Mouse (Mus musculus) mesoderm, embryonic 11.5 days (tissue): ENCODE measurements around the gene Ttc19.
"Not testable (repeated sequence)": the region's sequence is repeated elsewhere in the genome, so short reads cannot be mapped to it uniquely, and the experiment has no call there.

ENCODE experiments used
- DNase-seq: peaks from one replicate; pipeline ENCODE4 v3.0.0-alpha.2; 2012; ENCODE audit warnings: low read depth, low spot score

Ttc19 gene

DNA sequence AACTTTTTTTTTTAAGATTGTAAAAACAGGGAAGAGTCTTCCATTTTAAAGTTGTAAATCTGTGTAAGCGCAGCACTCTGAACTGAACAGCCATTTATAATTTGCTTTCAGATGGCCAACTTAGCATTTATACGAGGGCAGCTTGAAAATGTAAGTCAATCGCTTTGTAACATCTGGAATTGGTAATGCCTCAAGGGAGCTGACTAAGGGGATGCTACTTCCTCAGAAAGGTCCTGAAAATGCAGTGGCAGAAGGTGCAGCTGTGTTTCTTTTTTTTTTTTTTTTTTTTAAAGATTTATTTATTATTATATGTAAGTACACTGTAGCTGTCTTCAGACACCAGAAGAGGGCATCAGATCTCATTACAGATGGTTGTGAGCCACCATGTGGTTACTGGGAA is 2.7 kb downstream of the Ttc19 start:
- not testable (repeated sequence) for DNase-seq

DNA sequence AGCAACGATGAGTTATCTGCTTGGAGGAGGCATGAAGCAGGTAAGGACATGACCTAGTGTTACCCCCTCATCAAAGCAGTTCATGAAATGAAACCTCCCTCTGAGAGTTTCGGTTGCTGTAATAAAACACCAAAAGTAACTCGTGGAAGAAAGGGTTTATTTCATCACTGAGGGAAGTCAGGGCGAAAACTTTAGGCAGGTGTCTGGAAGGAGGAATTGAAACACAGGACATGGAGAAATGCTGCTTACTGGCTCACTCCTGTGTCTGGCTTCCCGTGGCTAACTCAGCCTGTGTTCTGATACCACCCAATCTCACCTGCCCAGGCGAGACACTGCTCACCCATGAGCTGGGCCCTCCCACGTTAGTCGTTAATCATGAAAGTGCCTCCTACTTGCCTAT is 3.7 kb downstream of the Ttc19 start:
- no peak for DNase-seq

DNA sequence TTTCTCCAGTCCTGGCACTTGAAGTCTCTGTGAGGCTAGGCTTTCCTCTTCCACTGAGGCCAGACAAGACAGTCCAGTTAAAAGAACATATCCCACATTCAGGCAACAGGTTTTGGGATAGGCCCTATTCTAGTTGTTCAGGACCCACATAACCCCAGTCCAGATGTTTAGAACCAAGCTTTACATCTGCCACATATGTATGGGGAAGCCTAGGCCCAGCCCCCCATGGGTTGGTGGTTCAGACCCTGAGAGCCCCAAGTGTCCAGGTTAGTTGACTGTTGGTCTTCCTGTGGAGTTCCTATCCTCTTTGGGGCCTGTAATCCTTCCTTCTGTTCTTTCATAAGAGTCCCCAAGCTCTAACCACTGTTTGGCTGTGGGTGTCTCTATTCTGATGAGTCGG is 6.4 kb downstream of the Ttc19 start:
- no peak for DNase-seq

DNA sequence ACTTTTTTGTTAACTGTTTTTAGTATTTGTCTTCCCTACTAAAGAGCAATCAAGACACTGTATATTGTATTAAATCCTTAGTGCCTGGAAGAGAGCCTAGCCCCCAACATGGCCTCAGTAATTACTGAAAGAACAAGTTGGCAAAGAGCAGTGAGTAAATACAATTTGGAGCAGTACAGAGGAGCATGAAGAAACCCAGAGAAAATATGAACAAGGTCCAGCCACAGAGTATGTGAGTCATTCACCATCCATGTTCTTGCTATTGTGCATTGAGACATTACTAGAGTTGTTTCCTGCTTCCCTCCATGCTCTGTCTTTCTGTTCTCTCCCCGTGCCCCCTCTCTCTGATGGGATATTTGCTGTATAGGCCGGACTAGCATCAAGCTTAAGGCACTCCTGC is 12.8 kb downstream of the Ttc19 start:
- DNase-seq, result no peak

DNA sequence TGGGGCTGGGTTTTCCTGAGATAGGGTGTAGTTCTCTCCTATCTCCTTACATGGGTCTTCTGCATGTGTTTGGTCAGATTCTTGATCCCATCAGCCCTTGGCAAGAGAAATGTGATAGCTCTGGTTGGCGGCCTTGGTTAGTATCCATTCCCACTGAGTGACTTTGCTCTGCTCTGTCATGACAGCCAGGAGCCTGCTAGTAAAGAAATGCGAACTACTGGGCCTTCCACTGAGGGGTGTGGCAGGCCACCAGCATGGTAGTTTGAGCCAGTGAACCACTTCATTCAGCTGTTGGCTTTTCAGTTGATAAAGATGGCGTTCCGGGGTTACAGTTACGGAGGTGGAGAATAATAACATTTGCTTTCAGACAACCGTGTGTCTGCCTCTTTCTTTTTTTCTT is 17.6 kb downstream of the Ttc19 start:
- DNase-seq, result no peak

DNA sequence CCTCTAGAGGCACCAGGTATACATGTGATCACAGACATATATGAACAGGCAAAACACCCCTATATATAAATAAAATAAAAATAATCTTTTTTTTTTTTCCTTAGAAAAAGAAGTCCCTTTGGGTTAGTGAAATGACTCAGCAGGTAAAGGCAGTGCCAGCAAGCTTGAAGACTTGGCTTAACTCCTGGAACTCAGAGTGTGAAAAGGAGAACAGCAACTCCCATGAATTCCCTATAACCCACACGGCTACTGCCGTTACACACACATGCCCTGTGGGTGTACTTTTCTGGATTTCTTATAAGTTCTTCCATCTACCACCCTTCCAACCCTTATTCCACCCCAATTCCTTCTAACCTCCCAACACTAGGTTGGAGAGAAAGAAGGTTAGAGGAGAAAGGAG is 24.6 kb downstream of the Ttc19 start:
- no peak for DNase-seq

DNA sequence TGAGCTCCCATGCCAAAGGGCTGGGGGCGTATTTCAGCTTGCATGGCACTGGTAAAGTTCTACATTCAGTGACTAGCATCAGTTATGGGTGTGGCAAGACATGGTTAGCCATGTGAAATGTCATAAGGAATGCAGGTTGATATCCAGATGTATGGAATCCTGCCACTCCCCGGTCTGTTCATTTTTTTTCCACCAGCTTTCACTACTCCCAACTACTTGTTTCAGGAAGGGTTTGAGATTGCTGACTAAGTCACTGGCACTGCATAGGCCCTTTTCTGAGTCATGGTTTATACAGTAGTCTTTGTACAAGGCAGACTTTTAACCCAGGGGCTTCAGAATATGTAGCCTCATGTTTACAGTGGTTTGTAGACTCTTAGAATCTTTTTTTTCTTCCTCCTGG is 28.0 kb downstream of the Ttc19 start:
- no peak for DNase-seq

DNA sequence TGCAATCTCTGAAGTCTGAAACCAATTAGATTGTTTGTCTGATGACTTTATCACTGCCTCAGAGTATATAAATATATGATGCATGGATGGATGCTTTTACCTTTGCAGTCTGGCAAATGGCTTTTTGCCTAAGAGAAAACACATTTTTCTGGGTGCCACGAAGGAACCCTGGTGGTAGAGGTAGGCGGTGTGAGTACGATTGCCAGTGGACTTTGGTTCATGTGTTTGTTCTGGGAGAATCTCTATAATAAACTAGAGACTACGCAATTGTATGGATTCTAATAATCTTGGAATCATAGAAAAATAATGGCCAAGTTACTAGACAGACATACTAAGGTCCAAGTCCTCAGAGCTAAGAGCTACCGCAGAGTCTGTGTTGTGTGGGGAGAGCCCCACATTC is 33.7 kb downstream of the Ttc19 start:
- no peak for DNase-seq

DNA sequence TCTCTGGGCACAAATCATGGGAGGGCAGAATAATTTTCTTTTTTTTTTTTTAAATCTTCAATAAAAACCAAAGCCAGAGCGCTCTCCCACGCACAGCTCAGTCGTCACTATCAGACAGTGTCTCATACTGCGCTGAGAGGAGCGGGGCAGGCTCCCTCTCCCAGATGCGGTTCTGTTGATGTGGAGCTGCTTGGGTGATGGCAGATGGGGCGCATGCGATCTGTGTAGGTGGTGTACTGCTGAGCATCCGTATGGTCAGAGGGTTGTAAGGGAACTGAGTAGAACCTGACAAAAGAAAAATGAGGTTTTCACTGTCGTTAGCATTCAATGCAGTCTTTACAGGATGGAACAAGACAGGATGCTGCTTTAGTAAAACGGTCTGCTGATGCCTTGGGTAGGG is 36.5 kb downstream of the Ttc19 start:
- no peak for DNase-seq

DNA sequence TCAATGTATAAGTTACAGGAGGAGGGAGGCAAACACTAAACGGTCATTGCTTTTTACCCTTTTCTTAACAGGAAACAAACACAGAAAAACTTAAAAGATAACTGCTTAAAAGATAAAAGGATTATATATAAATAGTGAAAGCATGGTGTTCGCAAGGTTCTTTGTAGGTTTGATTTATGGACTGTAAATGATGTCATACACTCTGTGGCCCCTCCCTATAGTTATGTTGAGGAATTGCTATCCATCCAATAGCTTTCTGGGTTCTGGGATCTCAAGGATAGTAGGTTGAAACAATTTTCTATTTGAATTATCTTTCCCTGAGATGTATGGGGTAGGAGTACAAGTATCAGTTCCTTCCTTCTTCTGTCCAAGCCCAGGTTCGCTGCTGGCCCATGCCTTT is 38.8 kb downstream of the Ttc19 start:
- no peak for DNase-seq

DNA sequence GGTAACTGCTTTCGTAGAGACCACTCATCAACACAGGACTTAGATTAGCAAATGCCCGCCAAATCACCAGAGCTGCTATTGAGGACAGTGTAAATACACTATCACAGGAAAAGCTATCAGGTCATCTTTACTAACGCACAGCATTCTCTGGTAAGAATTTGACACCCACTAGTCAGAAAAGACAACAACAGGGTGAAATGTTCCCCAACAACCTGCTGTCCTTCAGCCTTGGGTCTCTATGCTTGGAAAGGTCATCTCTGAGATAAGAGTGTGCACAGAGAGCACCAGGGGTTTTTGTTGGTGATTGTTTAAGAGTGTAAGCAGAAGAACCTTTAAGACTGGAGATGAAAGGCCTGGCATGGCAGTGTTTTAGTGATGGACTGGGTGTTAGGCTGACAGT is 42.4 kb downstream of the Ttc19 start:
- no peak for DNase-seq

DNA sequence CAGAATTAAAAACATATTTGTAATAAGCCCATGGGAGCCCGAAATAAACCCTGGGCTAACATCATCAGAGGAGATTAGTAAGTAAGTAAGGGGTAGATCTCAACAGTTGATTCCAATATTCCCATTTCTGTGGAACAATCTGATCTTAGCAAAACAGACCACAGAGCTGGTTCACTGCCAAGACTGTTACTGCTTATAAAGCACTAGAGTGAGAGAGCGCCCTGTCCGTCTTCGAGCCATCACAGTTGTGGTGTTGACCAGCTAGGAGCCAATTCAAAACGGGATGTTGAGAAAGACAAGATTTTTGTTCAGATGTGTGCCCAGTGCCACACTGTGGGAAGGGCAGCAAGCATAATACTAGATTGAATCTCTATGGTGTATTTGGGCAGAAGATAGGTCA is 49.9 kb downstream of the Ttc19 start:
- no peak for DNase-seq

DNA sequence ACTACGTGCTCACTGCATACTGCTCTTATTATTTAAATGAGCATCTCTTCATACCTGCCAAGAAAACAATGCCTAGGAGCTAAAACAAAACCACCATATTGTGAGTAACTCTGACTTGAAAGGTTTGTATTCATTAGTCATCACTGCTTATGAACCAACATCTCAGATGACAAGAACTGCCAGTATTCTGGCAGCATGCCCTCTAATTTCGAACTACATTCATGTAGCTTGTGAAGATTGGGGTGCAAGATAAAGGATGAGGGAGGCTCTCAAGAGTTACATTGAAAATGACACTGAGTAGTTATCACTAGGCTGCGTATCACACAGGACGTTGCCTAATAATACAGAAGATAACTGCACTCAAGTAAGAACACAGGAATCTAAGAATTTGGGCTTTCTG is 51.0 kb downstream of the Ttc19 start:
- DNase-seq, result no peak

DNA sequence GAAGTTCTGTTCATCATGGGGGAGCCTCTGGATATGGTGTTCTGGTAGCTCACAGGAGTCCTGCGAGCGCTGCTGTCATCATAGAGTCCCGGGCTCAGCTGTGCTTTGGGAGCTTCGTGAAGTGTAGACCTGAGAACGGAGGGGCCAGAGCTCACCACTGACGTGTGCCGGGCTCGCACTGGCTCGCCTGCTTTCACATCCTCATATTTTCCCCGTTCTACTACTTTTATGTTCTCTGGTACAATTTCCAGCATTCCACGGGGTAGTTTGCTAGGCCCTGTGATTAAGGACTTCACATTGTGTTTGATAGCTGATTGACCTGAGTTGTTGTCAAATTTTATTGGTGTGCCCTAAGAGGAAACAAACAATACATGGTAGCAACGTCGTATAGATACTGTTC is 61.7 kb downstream of the Ttc19 start:
- DNase-seq, result no peak

DNA sequence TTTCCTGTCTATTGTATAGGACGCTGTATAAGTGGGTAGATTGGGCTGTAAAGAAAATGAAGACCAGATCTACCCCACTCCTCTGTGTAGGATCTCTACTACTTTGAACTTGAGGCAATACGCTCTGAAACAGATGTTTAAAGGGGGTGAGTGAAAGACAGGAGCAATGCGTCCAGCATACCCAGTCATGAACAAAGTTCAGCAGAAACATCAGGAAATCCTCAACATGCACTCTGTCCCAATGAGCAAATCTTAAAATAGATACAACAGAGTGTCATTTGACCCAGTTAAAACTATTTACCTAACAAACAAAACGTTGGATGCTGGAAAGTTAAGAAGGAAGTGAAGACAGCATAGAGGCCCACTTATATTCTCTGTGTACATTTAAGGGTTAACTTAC is 70.7 kb downstream of the Ttc19 start:
- DNase-seq, result no peak

DNA sequence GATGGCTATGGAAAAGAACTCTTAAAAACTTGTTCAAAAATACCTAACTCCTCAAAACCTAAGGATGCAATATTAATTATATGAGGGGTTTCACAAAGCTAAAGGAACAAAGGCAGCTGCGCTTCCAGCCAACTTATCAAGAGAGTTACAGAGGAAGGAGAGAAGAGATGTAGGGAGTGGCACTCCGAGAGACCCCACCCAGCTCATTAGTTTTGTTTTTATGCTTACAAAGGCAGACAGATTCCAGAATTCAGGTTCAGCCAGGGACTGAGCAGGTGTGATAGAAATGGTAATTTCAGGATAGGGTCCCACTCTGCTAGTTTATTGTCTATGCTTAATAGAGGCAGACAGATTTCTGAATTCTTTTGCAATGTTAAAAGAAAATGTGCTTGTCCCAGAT is 73.9 kb downstream of the Ttc19 start:
- DNase-seq, result no peak

DNA sequence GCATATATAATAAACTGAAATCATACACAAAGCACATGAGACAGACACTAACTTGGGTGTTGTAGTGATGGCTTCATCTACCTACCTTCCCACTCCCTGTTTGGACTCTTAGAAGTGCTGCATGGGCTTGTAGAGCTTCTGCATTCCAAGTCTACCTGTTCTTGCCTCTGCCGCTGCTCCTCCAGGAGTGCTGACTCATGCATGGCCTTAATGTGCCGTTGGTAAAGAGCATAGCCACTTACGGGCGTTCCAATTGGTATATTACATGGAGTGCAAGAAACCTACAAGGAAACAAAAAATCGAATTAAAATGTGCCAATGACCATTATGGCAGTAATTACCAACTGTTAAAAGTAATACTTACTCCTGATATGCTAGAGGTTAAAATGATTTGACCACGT is 85.6 kb downstream of the Ttc19 start:
- DNase-seq, result no peak

DNA sequence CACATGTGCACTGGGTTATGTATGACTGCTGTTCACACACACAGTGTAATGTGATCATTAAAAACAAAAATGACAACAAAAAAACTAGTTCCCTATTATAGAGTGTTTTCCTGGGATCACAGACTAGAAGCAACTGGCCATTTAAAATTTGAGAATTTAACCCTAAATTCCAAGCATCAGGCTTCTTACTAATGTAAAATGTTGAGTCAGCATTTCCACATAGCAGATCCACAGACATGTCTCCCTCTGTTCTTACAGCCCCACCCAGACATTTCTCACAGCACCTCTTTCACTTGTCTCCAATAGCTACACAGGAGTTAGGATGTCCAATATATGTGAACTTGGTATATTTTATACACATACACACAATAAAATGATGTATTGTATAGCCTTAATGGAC is 88.7 kb downstream of the Ttc19 start:
- DNase-seq, result no peak

DNA sequence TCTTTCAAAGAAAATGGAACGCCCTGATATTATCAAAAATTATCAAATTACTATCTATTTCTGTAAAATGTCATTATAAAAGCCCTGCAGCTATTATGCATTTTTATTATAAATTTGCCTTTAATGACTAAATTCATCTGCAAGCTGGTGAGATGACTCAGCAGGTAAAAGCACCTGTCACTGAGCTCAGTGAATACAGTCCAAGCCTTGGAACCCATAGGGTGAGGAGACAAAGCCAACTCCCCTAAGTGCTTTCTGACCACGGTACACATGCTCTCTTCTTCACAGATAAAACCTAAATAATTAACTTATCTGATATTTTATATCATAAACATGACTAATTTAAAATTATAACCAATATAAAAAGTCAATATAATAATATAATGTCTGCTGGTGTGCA is 90.5 kb downstream of the Ttc19 start:
- no peak for DNase-seq

DNA sequence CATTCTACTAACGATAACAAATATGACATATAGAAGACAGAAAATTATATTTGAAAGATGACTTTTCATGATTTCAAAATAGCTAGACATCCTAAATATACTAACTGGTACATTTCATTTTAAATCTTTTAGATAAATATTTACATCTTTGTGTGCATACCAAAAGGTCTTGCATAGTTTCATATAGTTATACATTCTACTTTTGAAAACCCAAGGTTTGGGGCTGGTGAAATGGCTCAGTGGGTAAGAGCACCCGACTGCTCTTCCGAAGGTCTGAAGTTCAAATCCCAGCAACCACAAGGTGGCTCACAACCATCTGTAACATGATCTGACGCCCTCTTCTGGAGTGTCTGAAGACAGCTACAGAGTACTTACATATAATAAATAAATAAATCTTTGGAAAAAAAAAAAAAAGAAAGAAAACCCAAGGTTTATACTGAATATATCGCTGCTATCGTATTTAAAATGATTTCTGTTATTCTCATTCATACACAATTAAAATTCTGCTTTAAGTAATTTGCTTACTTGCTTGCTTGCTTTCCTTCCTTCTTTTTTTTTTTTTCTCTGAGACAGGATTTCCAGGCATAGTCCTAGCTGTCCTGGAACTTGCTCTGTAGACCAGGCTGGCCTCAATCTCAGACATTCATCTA is 96.1 kb downstream of the Ttc19 start:
- not testable (repeated sequence) for DNase-seq
